Mouse (Mus musculus) ES-Bruce4 (cell line): ENCODE measurements at regions not wholly inside any gene's neighbourhood (a gene's known extent, or its start where the extent isn't known, plus 50 kb on each side); places are given as distances from the start of the nearest gene placed in this dataset.

Experiments
- CTCF ChIP-seq: IDR thresholded peaks from one replicate; pipeline ENCODE4 v1.8.1; 2011; ENCODE audit warnings: low read depth, low read length
- EP300 ChIP-seq: IDR thresholded peaks from 2 replicates; pipeline ENCODE4 v1.6.1; 2011; ENCODE audit warnings: low read depth, low read length; ENCODE audit not compliant: insufficient read depth
- POLR2A ChIP-seq: IDR thresholded peaks from one replicate; pipeline ENCODE4 v1.8.1; 2011; ENCODE audit warnings: low read length; ENCODE audit not compliant: insufficient read depth

DNA sequence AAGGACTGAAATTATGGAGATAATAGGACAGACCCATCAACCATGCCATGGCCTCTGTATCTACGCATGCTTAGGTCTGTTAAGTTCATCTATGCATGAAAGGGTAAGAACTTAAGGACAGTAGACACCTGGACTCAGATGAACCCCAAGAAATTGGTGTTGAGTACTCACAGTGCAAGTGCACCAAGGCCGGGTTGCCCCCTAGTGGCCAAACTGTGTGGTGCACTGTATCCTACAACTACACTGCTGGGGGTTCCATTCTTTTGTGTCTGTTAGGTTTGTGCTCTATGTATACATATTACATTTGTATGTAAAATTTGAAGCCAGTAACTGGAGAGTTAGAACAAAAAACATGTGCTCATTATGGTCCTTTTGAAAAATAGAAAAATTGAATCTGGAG is 80.7 kb downstream of the Mup20 start:
- TF ChIP-seq CTCF (peak; percentile 75), POLR2A (no peak), EP300 (no peak)
